Mouse (Mus musculus) inflammation-experienced regulatory T-cells, adult 6 months (primary cell): ENCODE measurements around the gene Plcl2. TPM values are rescaled to one million over a fixed set of nuclear protein-coding genes. Genes with fewer than 3 reads are reported as not detected.
"Not testable (repeated sequence)": the region's sequence is repeated elsewhere in the genome, so short reads cannot be mapped to it uniquely, and the experiment has no call there.

Experiments used
- ATAC-seq: one replicate; pipeline ENCODE4 v1.8.0; 2017
- polyA plus RNA-seq, 3 experiments: library from polyadenylated mRNA; unstranded; fragments of 100-300 nt; shearing (Covaris generic); gene quantifications; one replicate each; pipeline ENCODE4 v1.2.1; 2017

The Plcl2 gene
- polyA plus RNA-seq, 3 experiments from 2014 or later = 8.8 to 11.9 (median 9.4) TPM

- ATAC-seq = peak; percentile 73
Measured at GRCm38 (mm10) chr17:50536409-50537194, 27.4 kb downstream of the Plcl2 start.

DNA sequence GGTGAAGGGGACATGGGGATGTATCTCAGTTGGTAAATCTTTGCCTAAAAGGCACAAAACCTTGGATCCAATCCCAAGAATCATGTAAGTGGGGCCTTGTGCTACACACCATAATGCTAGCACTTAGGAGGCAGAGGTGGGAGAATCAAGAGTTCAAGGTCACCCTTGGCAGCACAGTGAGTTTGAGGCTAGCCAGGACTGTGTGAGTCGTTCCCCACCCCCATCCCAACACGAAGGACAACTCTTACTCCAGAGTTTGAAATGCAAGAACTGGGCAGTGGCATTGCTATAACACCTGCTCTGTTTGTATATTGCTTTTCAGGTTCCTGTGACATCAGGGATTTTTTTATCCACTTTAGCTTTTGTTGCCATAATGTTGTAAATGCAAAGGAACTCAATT, 28.6 kb downstream of the Plcl2 start:
- ATAC-seq = no peak

- no peak for ATAC-seq
Measured at GRCm38 (mm10) chr17:50544860-50545259, 35.7 kb downstream of the Plcl2 start.

DNA sequence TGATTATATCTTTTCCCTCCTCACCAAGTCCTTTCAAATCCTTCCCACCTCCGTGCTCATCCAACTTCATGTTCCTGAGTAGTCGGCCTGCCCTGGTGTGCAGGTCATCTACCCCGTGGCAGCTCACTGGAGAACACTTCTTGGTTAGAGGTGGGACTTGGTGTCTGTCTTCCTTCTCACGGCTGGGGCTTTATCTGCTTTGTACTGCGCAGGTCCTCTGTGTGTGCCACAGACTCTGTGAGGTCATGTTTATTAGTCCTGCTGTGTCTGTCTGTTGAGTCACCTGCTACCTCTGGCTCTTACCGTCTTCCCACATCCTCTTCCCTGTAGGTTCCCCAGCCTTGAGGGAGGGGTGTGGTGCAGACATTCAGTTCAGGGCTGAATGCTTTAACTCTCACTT, 36.1 kb downstream of the Plcl2 start:
- ATAC-seq = peak; percentile 75

GRCm38 (mm10) chr17:50552130-50552529, 42.9 kb downstream of the Plcl2 start:
- no peak for ATAC-seq

DNA sequence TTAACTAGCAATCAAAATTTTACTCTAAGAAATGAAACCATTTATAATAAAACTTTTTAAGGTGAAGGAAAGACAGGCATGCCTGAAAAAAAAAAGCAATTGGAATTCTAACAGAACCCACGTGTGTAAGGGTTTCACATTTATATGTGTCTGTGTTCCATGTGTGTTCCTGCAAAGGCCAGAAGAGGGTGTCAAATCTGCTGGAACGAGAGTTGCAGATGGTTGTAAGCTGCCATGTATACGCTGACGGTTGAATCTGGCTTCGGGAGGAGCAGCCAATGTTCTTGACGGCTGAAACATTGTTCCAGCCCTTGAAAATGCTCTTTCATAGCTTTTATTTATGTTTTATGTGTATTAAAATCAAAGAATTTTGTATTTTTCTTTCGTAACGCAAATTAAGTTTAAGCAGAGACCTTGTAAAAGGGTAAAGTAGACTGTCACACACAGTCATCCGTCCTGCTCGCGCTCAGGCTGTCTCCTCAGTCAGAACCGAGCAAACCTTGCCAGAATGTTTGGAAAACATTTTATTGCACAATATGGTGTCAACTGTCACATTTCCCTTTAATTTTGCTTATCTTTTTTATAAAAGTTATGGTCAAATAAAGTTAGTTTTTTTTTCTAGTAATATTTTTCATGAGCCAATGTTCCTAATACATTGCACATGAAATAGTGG, 48.5 kb downstream of the Plcl2 start:
- no peak for ATAC-seq

DNA sequence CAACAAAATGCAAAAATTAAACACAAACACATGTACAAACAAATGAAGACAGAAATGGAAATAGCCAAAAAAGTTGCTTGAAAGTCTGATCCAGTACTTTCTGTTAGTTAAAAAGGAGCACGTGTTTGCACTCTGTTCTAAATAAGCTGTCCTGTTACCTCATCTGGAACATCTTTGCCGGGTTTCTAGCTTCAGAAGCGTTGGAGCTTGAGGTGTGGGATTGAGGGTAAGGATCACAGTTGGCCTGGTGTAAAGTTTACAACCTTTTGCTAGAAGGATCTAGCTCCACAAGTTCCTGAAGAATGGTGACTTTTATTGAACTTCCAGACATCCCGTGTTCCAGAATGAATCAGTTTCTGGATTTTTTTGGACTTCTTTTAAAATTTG, 49.0 kb downstream of the Plcl2 start:
- ATAC-seq = no peak

DNA sequence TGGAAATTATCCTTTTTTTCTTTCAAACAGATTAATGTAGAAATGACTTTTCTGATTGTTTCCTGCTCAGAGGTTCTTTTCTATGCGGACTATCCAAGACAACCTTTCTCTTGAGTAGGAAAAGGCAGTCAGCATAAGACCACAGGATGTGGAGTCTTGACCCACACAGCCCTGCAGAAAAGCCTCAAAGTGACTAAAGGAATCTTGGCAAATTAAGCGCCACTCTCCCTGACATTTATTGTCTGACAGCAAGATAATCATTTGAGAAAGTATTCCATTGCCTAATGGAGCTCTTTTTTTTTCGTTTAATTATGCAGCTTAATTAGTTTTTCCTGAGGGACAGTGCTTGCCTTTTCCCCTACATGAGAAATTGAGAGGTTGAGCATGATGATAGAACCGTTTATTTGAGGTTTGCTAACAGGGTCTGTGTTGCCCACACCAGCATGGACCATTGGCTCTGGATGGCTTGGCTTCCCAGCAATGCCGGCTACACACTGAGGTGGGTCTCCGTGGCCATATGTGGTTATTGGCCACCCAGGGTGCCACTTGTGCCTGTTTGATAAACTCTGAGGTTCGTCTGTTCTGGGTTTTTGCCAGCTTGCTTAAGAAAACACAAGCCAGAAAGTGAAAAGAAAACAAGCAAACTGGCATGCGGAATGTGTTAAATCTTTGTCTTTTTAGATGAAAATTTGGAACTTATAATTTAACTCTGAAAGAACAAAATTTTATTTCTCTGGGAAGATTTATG, 56.3 kb downstream of the Plcl2 start:
- ATAC-seq = no peak

GRCm38 (mm10) chr17:50568846-50569245, 59.6 kb downstream of the Plcl2 start:
- ATAC-seq = no peak

DNA sequence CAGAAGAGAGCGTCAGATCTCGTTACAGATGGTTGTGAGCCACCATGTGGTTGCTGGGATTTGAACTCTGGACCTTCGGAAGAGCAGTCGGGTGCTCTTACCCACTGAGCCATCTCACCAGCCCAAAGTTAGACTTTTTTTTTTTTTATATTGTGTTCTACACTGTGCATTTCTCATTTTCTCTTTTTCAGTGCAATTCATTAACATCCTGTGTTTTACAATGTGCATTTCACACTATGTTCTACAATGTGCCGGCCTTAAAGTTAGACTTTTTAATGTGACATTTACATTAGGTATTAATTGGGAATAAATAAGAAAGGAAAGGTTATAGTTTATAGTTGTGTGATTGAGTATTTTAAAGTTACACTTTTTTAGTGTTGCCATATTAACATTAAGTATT, 61.0 kb downstream of the Plcl2 start:
- not testable (repeated sequence) for ATAC-seq

GRCm38 (mm10) chr17:50570681-50571398, 61.6 kb downstream of the Plcl2 start:
- ATAC-seq = peak; percentile 79

GRCm38 (mm10) chr17:50574161-50574560, 65.0 kb downstream of the Plcl2 start:
- ATAC-seq = no peak

GRCm38 (mm10) chr17:50580416-50580815, 71.2 kb downstream of the Plcl2 start:
- ATAC-seq = peak; percentile 90

GRCm38 (mm10) chr17:50586834-50587233, 77.6 kb downstream of the Plcl2 start:
- ATAC-seq = no peak

- ATAC-seq = peak; percentile 63
Measured at GRCm38 (mm10) chr17:50587941-50588340, 78.7 kb downstream of the Plcl2 start.

DNA sequence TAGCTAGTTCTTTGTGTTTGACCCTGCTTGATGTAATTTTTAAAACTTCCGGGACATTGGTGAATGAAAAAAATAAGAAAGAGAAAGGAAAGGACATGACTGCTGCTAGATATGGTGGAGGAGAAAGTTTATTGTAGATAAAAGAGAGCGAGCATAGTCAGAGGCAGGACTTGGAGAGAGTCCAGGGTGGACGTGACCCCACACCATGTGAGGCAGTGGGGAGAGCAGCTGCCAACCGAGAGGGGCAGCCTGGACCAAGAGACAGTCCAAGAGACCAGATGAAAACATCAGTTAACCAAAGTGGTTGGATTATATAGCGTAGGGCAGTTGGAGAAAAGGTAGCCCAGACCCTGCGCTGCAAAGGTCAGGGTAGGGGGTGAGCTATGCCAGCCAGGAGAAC, 91.0 kb downstream of the Plcl2 start:
- no peak for ATAC-seq

DNA sequence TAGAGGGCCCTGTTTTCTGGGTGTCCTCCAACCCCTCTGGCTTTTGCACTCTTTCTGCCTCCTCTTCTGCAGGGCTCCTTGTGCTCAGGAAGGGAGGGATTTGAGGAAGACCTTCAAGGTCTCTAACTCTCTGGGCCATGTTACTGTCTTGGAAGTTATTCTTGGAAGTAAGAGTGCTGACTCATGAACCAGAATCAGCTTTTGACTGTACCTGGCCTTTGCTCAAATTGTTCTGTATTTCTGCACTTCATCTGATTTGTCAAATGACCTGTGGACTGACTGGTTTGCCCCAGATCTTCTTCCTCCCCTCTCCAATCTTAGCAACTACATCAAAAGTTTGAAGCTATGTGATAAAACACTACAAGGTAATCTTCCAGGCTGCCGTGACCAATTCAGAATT, 91.5 kb downstream of the Plcl2 start:
- ATAC-seq = no peak

DNA sequence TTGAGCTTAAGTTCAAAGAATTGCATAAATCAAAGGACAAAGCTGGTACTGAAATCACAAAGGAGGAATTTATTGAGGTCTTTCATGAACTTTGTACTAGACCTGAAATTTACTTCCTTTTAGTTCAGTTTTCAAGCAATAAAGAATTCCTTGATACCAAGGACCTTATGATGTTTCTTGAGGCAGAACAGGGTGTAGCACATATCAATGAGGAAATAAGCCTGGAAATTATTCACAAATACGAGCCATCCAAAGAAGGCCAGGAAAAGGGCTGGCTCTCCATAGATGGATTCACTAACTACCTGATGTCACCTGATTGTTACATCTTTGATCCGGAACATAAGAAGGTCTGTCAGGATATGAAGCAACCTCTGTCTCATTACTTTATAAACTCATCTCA, 97.7 kb downstream of the Plcl2 start:
- ATAC-seq = no peak

DNA sequence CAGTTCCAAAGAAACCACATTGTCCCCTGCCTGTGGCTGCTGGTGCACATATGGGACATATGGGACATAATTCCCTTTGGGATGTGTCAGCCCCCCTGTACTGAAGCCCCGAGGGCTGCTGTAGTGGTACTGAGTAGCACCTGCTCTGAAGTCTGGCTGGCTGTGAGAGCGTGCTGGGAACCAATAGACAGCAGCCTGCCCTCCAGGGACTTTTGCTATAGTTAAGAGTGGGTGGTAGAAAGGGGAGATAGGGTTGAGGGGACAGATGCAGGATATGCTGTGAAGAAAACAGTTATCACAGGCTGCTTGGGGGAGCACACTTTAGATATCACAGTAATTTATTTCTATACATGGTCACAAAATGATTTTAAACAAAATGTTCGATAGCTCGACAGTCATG, 100.7 kb downstream of the Plcl2 start:
- no peak for ATAC-seq

DNA sequence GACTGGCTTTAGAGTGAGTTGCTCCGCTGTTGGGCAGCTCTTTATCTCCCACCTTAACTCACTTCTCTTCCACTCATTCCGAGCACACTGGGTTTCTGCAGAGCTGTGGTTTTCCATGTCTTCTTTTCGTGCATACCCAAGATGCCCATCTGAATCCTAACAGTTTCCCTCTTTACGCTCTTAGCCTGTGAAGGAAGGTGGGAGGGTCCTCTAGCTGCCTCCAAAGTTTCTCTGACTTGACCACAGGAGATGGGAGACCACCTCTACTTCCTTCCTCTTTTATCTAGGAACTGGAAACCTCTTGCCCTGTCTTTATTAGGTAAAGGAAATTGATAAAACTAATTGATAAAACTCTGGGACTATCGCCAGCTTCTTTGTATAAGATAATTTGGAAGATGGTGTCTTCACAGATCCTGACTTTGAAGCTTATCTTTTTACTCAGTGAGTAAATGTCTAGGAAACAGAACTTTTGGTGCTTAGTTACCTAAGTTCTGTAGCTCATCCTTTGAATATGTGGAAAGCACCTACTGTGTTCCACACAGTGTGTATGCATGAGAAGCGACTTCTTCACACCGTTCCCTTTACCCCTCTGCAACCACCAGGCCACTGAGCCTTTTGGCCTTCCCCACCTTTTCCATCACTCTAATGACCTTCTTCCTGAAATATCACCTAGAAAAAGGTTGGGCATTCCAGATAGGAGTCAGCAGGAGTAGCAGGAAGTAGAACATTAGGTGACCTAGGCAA, 111.8 kb downstream of the Plcl2 start:
- no peak for ATAC-seq

GRCm38 (mm10) chr17:50621996-50622395, 112.8 kb downstream of the Plcl2 start:
- no peak for ATAC-seq

- ATAC-seq = no peak
Measured at GRCm38 (mm10) chr17:50625584-50625983, 116.4 kb downstream of the Plcl2 start.
